Mouse (Mus musculus) liver, embryonic 16.5 days (tissue): ENCODE data around the gene Abca3. TPM values are rescaled to one million over a fixed set of nuclear protein-coding genes. Genes with fewer than 3 reads are reported as not detected.
"Not testable (repeated sequence)": the region's sequence is repeated elsewhere in the genome, so short reads cannot be mapped to it uniquely, and the experiment has no call there.

Experiments used
- ATAC-seq: fragments of 200-750 bp; cut with Nextera tagmentation; 2 replicates; pipeline ENCODE4 v1.8.0; 2017; ENCODE audit warnings: low read depth, mild to moderate bottlenecking, moderate number of reproducible peaks, moderate library complexity
- H3K27ac ChIP-seq: fragments of 300-500 bp; sonication (generic); 2 replicates; pipeline ENCODE4 v1.5.1; 2014; ENCODE audit warnings: mild to moderate bottlenecking, low read length
- H3K27me3 ChIP-seq: fragments of 300-500 bp; sonication (generic); 2 replicates; pipeline ENCODE4 v1.6.1; 2014; ENCODE audit warnings: low read depth, low read length, mixed read lengths; ENCODE audit not compliant: control insufficient read depth, insufficient read depth
- H3K36me3 ChIP-seq: fragments of 300-500 bp; sonication (generic); 2 replicates; pipeline ENCODE4 v1.6.1; 2014; ENCODE audit warnings: mild to moderate bottlenecking; ENCODE audit not compliant: control insufficient read depth, insufficient read depth
- H3K4me1 ChIP-seq: fragments of 300-500 bp; sonication (generic); 2 replicates; pipeline ENCODE4 v1.6.1; 2014; ENCODE audit warnings: low read depth, low read length, mixed read lengths; ENCODE audit not compliant: control insufficient read depth
- H3K4me2 ChIP-seq: fragments of 300-500 bp; sonication (generic); 2 replicates; pipeline ENCODE4 v1.6.1; 2014; ENCODE audit warnings: low read depth, low read length, mixed read lengths
- H3K4me3 ChIP-seq: fragments of 300-500 bp; sonication (generic); 2 replicates; pipeline ENCODE4 v1.5.1; 2014; ENCODE audit warnings: low read depth, mild to moderate bottlenecking, low read length
- H3K9ac ChIP-seq: fragments of 300-500 bp; sonication (generic); 2 replicates; pipeline ENCODE4 v1.6.1; 2014; ENCODE audit warnings: low read depth, low read length
- H3K9me3 ChIP-seq: fragments of 300-500 bp; sonication (generic); replicated peaks from 2 replicates; pipeline ENCODE4 v1.6.1; 2016; ENCODE audit warnings: low read length; ENCODE audit not compliant: control insufficient read depth
- WGBS: fragments of 180-500 bp; shearing (Covaris S2); extraction: QIAGEN DNeasy Blood & Tissue Kit; methylation state at CpG from one replicate; pipeline ENCODE4 v1.1.7; 2014; ENCODE audit not compliant: insufficient replicate concordance; 5-methylcytosine and 5-hydroxymethylcytosine counted together
- microRNA-seq: library from miRNA; unstranded; fragments of <30 nt; microRNA quantifications from one replicate; pipeline ENCODE4, GENCODE M21; 2016
- polyA plus RNA-seq: library from polyadenylated mRNA; unstranded; fragments of >200 nt; fragmentation: Nextera tagmentation; extraction: Ambion mirVana; gene quantifications from 2 replicates; pipeline ENCODE4 v1.2.1, GENCODE M21; 2015

Abca3 gene
- polyA plus RNA-seq, 1 experiment from 2014 or later: 15.0 TPM

DNA sequence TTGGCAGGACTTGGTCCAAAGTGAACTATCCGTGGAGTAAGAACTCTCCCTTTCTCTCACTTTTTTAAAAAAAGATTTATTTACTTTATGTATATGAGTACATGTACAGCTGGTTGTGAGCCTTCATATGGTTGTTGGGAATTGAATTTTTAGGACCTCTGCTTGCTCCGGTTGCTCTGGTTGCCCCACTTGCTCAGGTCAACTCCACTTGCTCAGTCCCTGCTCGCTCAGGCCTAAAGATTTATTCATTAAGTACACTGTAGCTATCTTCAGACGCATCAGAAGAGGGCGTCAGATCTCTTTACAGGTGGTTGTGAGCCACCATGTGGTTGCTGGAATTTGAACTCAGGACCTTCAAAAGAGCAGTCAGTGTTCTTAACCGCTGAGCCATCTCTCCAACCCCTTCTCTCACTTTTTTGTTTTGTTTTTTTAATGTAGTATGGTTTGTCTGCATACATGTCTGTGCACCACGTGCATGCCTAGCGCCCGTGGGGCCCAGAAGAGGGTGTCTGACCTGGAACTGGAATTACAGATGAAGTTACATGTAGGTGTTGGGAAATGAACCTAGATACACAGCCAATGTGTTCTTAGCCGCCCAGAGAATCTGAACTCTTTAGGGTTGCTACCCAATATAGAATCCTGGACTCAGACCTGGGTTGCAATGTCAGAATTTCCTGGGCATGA, 103.9 kb downstream of the Abca3 start:
- not testable (repeated sequence) for H3K36me3 ChIP-seq, H3K27me3 ChIP-seq, ATAC-seq, H3K9ac ChIP-seq, H3K9me3 ChIP-seq
- H3K4me1 ChIP-seq: peaks cover 21% of the 10 kb centered on the region
- H3K4me2 ChIP-seq: peak overlapping the region; percentile 36
- H3K4me3 ChIP-seq: peak overlapping the region; percentile 82
- peak overlapping the region; percentile 42 for H3K27ac ChIP-seq
- 42% methylated on average over 10 of the region's 10 CpGs for WGBS

Small RNA genes lying within 50 kb of the gene (microRNA-seq; reads per million reads assigned to microRNA genes)
- gene Gm24427: not detected

Other genes with a start within 250 kb of the Abca3 start
- 24.3 and 24.4 TPM in 2 replicates for gene Pdpk1, start 201.0 kb upstream of the Abca3 start, polyA plus RNA-seq
- 20.7 and 25.0 TPM in 2 replicates for gene Amdhd2, start 188.2 kb upstream of the Abca3 start, polyA plus RNA-seq
- 352 and 382 TPM in 2 replicates for gene Atp6v0c, start 182.2 kb upstream of the Abca3 start, polyA plus RNA-seq
- gene Tbc1d24, start 146.4 kb upstream of the Abca3 start, polyA plus RNA-seq: 7.0 and 7.4 TPM in 2 replicates
- 0.65 and 0.78 TPM in 2 replicates for gene Ntn3, start 142.4 kb upstream of the Abca3 start, polyA plus RNA-seq
- gene Tedc2, start 131.1 kb upstream of the Abca3 start, polyA plus RNA-seq: 7.1 and 7.4 TPM in 2 replicates
- gene Ccnf, start 100.5 kb upstream of the Abca3 start, polyA plus RNA-seq: 72.1 and 75.2 TPM in 2 replicates
- not detected in 2 replicates for gene Abca17, start 882 bp upstream of the Abca3 start, polyA plus RNA-seq
- 96.9 and 101 TPM in 2 replicates for gene Rnps1, start 62.6 kb downstream of the Abca3 start, polyA plus RNA-seq
- gene Eci1, start 74.7 kb downstream of the Abca3 start, polyA plus RNA-seq: 94.0 and 95.5 TPM in 2 replicates
- 0.49 and 0.67 TPM in 2 replicates for gene Dnase1l2, start 91.2 kb downstream of the Abca3 start, polyA plus RNA-seq
- 11.4 and 12.3 TPM in 2 replicates for gene E4f1, start 118.4 kb downstream of the Abca3 start, polyA plus RNA-seq
- gene Pgp, start 118.4 kb downstream of the Abca3 start, polyA plus RNA-seq: 48.2 and 49.0 TPM in 2 replicates
- not detected in 2 replicates for gene Bricd5, start 121.9 kb downstream of the Abca3 start, polyA plus RNA-seq
- 11.8 and 11.9 TPM in 2 replicates for gene Mlst8, start 127.1 kb downstream of the Abca3 start, polyA plus RNA-seq
- gene Caskin1, start 136.7 kb downstream of the Abca3 start, polyA plus RNA-seq: 0.08 and 0.13 TPM in 2 replicates
- 28.5 and 29.6 TPM in 2 replicates for gene Traf7, start 176.0 kb downstream of the Abca3 start, polyA plus RNA-seq
- 0.46 and 0.87 TPM in 2 replicates for gene Rab26, start 182.3 kb downstream of the Abca3 start, polyA plus RNA-seq
- 2.7 and 4.0 TPM in 2 replicates for gene Pkd1, start 197.9 kb downstream of the Abca3 start, polyA plus RNA-seq